Mouse (Mus musculus) G1E (cell line): ENCODE results near the gene Itga1.

Experiments
- CTCF ChIP-seq: IDR thresholded peaks from 2 replicates; pipeline ENCODE4 v1.5.1; 2012; ENCODE audit warnings: low read depth, low read length, inconsistent platforms, mixed read lengths
- GATA1 ChIP-seq: IDR thresholded peaks from 2 replicates; pipeline ENCODE4 v1.6.1; 2012; ENCODE audit warnings: borderline replicate concordance, low read length, inconsistent platforms, mixed read lengths
- TAL1 ChIP-seq: conservative IDR thresholded peaks from 2 replicates; pipeline ENCODE4 v1.6.1; 2012; ENCODE audit warnings: low read depth, low read length, inconsistent platforms, mixed read lengths

DNA sequence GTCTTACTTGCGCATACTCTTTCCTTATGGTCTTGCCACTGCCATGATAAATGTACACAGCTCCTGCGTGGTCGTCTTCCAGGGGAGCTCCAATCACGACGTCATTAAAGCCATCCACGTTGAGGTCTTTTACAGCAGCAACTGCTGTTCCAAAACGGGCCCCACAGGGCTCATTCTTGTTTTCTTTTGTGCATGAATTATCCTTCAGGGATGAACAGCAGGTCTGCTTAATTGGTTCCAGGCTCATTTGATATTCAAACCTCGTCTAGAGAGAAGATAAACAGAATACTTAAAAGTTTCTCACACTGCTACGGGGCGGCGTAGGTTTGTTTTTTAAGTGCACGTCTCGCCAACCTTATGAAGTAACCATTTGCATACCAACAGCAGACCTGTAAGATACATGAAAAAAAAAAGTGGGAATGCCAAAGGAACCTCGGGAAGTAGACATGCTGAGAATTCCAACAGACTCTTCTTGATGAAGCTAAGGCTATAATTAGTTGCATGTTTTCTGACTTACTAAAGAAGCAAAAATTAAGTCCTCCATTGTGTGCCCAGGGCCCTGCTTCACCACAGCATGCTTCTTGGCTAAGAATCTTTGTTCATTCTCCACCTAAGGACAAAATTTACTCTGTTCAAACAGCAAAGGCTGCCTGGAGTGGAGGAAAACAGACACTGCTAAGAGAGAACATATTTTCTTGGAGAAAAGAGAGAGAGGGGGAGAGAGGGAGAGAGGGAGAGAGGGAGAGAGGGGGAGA, 109.3 kb downstream of the Itga1 start:
- TF ChIP-seq CTCF = no peak
- TF ChIP-seq TAL1 = no peak
- no peak for TF ChIP-seq GATA1
